Mouse (Mus musculus) MEL (cell line): ENCODE measurements around the gene Nck2. TPM values are rescaled to one million over a fixed set of nuclear protein-coding genes. Genes with fewer than 3 reads are reported as not detected.

Experiments
- DNase-seq: peaks from one replicate; pipeline ENCODE4 v3.0.0; 2011; ENCODE audit warnings: low read depth, low spot score
- H3K27ac ChIP-seq: 2 replicates; pipeline ENCODE4 v1.5.1; 2012; ENCODE audit warnings: low read depth, mild to moderate bottlenecking, control low read depth, low read length, moderate library complexity; ENCODE audit not compliant: control insufficient read depth
- H3K27me3 ChIP-seq, 2 experiments: fragments of 150-350 bp in 1 of 2; sonication (generic) in 1 of 2; 2 replicates each; pipeline ENCODE4 v1.6.1; 2012; ENCODE audit warnings: low read length in 2 of 2, mild to moderate bottlenecking in 2 of 2, improper control_type of control experiment in 1 of 2, moderate library complexity in 1 of 2; ENCODE audit not compliant: insufficient read depth in 2 of 2, control insufficient read depth in 1 of 2
- H3K36me3 ChIP-seq, 2 experiments: 2 replicates each; pipeline ENCODE4 v1.6.1; 2012 to 2014; ENCODE audit warnings: low read length in 2 of 2, improper control_type of control experiment in 1 of 2, inconsistent platforms in 1 of 2, mild to moderate bottlenecking in 1 of 2; ENCODE audit not compliant: insufficient read depth in 2 of 2, control insufficient read depth in 1 of 2
- H3K4me1 ChIP-seq, 2 experiments: fragments of 150-350 bp in 1 of 2; sonication (generic) in 1 of 2; 2 replicates each; pipeline ENCODE4 v1.6.1; 2012; ENCODE audit warnings: low read length in 2 of 2, improper control_type of control experiment in 1 of 2, mild to moderate bottlenecking in 1 of 2; ENCODE audit not compliant: insufficient read depth in 2 of 2, control insufficient read depth in 1 of 2
- H3K4me3 ChIP-seq, 2 experiments: fragments of 150-350 bp in 1 of 2; sonication (generic) in 1 of 2; 2 replicates each; pipeline ENCODE4 v1.5.1; 2012; ENCODE audit warnings: low read depth in 2 of 2, low read length in 2 of 2, mild to moderate bottlenecking in 2 of 2, moderate library complexity in 2 of 2, control low read depth in 1 of 2, improper control_type of control experiment in 1 of 2; ENCODE audit not compliant: control insufficient read depth in 1 of 2, insufficient read depth in 1 of 2
- H3K79me2 ChIP-seq: 2 replicates; pipeline ENCODE4 v1.6.1; 2012; ENCODE audit warnings: mild to moderate bottlenecking, low read length, moderate library complexity; ENCODE audit not compliant: control insufficient read depth, poor library complexity, insufficient read depth
- H3K9ac ChIP-seq: 2 replicates; pipeline ENCODE4 v1.6.1; 2012; ENCODE audit warnings: low read depth, mild to moderate bottlenecking, control low read depth, low read length, moderate library complexity; ENCODE audit not compliant: control insufficient read depth, poor library complexity, severe bottlenecking
- H3K9me3 ChIP-seq: fragments of 150-350 bp; sonication (generic); replicated peaks from 2 replicates; pipeline ENCODE4 v1.6.1; 2012; ENCODE audit warnings: mild to moderate bottlenecking, low read length, improper control_type of control experiment, moderate library complexity; ENCODE audit not compliant: insufficient read depth
- ELF1 ChIP-seq: IDR thresholded peaks from 2 replicates; pipeline ENCODE4 v1.6.1; 2014; ENCODE audit warnings: low read depth, mild to moderate bottlenecking, inconsistent platforms, low read length, improper control_type of control experiment, moderate library complexity
- EP300 ChIP-seq, 2 experiments: IDR thresholded peaks; 2 replicates each; pipeline ENCODE4 v1.6.1; 2011; ENCODE audit warnings: improper control_type of control experiment in 2 of 2, low read length in 2 of 2, low read depth in 1 of 2, mild to moderate bottlenecking in 1 of 2
- ETS1 ChIP-seq: IDR thresholded peaks from 2 replicates; pipeline ENCODE4 v1.6.1; 2012; ENCODE audit warnings: low read depth, mild to moderate bottlenecking, inconsistent platforms, low read length, improper control_type of control experiment, moderate library complexity
- GABPA ChIP-seq: IDR thresholded peaks from 2 replicates; pipeline ENCODE4 v1.6.1; 2012; ENCODE audit warnings: low read depth, mild to moderate bottlenecking, inconsistent platforms, low read length, improper control_type of control experiment, moderate library complexity
- MAX ChIP-seq: IDR thresholded peaks from 2 replicates; pipeline ENCODE4 v1.6.1; 2011; ENCODE audit warnings: low read length, improper control_type of control experiment
- MYB ChIP-seq: IDR thresholded peaks from 2 replicates; pipeline ENCODE4 v1.6.1; 2011; ENCODE audit warnings: mild to moderate bottlenecking, low read depth, low read length, improper control_type of control experiment
- NELFE ChIP-seq: IDR thresholded peaks from 2 replicates; pipeline ENCODE4 v1.6.1; 2011; ENCODE audit warnings: low read depth, low read length, improper control_type of control experiment
- NRF1 ChIP-seq: IDR thresholded peaks from 2 replicates; pipeline ENCODE4 v1.6.1; 2014; ENCODE audit warnings: low read depth, mild to moderate bottlenecking, inconsistent platforms, low read length, improper control_type of control experiment, moderate library complexity; ENCODE audit not compliant: poor library complexity, insufficient read depth, severe bottlenecking
- POLR2A ChIP-seq, 2 experiments: IDR thresholded peaks; 2 replicates each; pipeline ENCODE4 v1.6.1; 2011 to 2012; ENCODE audit warnings: low read length in 2 of 2, mild to moderate bottlenecking in 2 of 2, control low read depth in 1 of 2, improper control_type of control experiment in 1 of 2, low read depth in 1 of 2, moderate library complexity in 1 of 2; ENCODE audit not compliant: control insufficient read depth in 1 of 2, insufficient read depth in 1 of 2, poor library complexity in 1 of 2
- RAD21 ChIP-seq: IDR thresholded peaks from 2 replicates; pipeline ENCODE4 v1.6.1; 2011; ENCODE audit warnings: mild to moderate bottlenecking, low read depth, low read length, improper control_type of control experiment
- RCOR1 ChIP-seq: IDR thresholded peaks from 2 replicates; pipeline ENCODE4 v1.6.1; 2012; ENCODE audit warnings: low read depth, mild to moderate bottlenecking, inconsistent platforms, low read length, improper control_type of control experiment
- TBP ChIP-seq: IDR thresholded peaks from 2 replicates; pipeline ENCODE4 v1.8.0; 2011; ENCODE audit warnings: low read depth, low read length, improper control_type of control experiment
- UBTF ChIP-seq: IDR thresholded peaks from 2 replicates; pipeline ENCODE4 v1.6.1; 2012; ENCODE audit warnings: low read depth, mild to moderate bottlenecking, inconsistent platforms, low read length, improper control_type of control experiment, moderate library complexity, borderline replicate concordance; ENCODE audit not compliant: insufficient read depth
- ZC3H11A ChIP-seq: IDR thresholded peaks from 2 replicates; pipeline ENCODE4 v1.6.1; 2012; ENCODE audit warnings: low read depth, mild to moderate bottlenecking, inconsistent platforms, low read length, improper control_type of control experiment
- ZKSCAN1 ChIP-seq: IDR thresholded peaks from 2 replicates; pipeline ENCODE4 v1.6.1; 2012; ENCODE audit warnings: low read depth, mild to moderate bottlenecking, inconsistent platforms, low read length, improper control_type of control experiment, moderate library complexity
- ZNF384 ChIP-seq: IDR thresholded peaks from 2 replicates; pipeline ENCODE4 v1.6.1; 2012; ENCODE audit warnings: low read depth, mild to moderate bottlenecking, inconsistent platforms, low read length, improper control_type of control experiment
- polyA plus RNA-seq, 2 experiments: library from polyadenylated mRNA; stranded (reverse) in 1 of 2; unstranded in 1 of 2; fragments of >175 nt in 1 of 2; fragments of >200 nt in 1 of 2; gene quantifications; 2 replicates each; pipeline versions ENCODE4 v1.2.1 to v1.2.4; 2012; ENCODE audit warnings: low replicate concordance in 2 of 2, low read depth in 1 of 2; ENCODE audit not compliant: insufficient read length in 2 of 2, insufficient read depth in 1 of 2, missing spikeins in 1 of 2
- total RNA-seq: library from RNA; depleted of rRNA; stranded (reverse); fragments of 300-350 nt; gene quantifications from 2 replicates; pipeline ENCODE4 v1.2.3, GENCODE M21; 2012; rRNA removed

Gene Nck2
- total and polyA plus RNA-seq, 3 experiments: 9.4 to 12.4 TPM; not detected in 1

DNA sequence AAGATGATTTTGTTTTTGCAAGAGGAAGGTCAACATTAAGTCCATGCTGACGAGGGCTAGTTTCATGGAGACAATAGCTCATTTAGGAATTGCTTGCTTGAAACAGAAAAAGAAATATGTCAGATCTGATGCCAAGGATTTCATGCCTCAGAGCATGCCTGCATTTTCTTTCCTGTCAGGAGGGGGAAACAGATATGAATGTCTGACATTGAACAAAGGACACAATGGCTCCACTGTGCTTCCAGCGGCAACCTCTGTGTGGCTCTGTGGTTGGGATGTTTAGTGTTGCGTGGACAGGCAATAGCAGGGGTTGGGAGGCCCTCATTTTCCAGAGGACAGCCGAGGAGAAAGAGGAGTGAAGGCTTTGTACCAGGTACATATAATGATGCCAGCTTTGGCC, 171.6 kb downstream of the Nck2 start:
- TF ChIP-seq MAX: no peak
- TF ChIP-seq RCOR1: no peak
- TF ChIP-seq TBP: no peak
- TF ChIP-seq ZKSCAN1: no peak
- no peak for TF ChIP-seq ZC3H11A
- TF ChIP-seq ELF1: no peak
- no peak for TF ChIP-seq NRF1
- no peak for TF ChIP-seq UBTF
- no peak for TF ChIP-seq EP300 (IDR thresholded peaks at IDR 0.05; ENCODE audit: low read depth in 1 of 2, low read length in 2 of 2)
- no peak for TF ChIP-seq NELFE
- no peak for TF ChIP-seq MYB
- no peak for TF ChIP-seq POLR2A (IDR thresholded peaks at IDR 0.05; ENCODE audit: control insufficient read depth in 1 of 2, insufficient read depth in 1 of 2, low read depth in 1 of 2, low read length in 2 of 2, poor library complexity in 1 of 2)
- no peak for TF ChIP-seq RAD21
- no peak for TF ChIP-seq ZNF384
- no peak for TF ChIP-seq GABPA
- no peak for TF ChIP-seq ETS1
- DNase-seq: no peak
- H3K4me3 ChIP-seq: no peak overlapping the region

More for the DNA sequence above, 171.6 kb downstream of the Nck2 start:
- H3K4me1 ChIP-seq: no peaks in the 10 kb centered on the region
- no peak overlapping the region for H3K9ac ChIP-seq
- H3K36me3 ChIP-seq: no peaks in the 10 kb centered on the region
- H3K27ac ChIP-seq: no peak overlapping the region
- no peaks in the 10 kb centered on the region for H3K9me3 ChIP-seq
- no peaks in the 10 kb centered on the region for H3K79me2 ChIP-seq
- H3K27me3 ChIP-seq: no peaks in the 10 kb centered on the region

Other genes starting within 250 kb of the Nck2 start
- gene Fhl2, start 247.6 kb upstream of the Nck2 start, total RNA-seq: not detected in 2 replicates
- gene Fhl2, start 247.6 kb upstream of the Nck2 start, polyA plus RNA-seq: not detected